Mouse (Mus musculus) WW6 (cell line): ENCODE measurements around the gene Tcf7l2.

Source experiments
- DNase-seq: peaks from one replicate; pipeline ENCODE4 v3.0.0-alpha.2; 2013; ENCODE audit warnings: low read depth, low spot score

Tcf7l2 gene

DNA sequence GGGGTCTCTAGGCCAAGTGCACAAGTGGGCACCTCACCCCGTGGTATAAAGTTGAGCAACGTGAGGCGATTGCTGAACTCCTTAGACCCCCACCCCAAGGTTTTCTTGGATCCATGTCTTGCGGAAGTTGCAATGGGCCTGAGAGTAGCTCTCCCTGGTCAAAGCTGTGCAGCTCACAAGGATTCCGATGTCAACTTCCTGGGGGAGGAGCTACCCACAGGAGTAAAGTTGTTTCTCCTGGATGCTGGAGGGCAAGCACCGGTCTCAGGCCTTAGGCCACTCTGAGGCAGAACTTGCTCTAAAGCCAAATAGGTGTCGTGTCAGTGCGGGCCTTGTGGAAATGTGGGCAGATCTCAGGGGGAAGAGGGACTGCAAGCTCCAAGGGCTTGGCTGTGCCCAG is 12.2 kb upstream of the Tcf7l2 start:
- no peak for DNase-seq

GRCm38 (mm10) chr19:55732499-55732898 is 9.1 kb upstream of the Tcf7l2 start:
- DNase-seq: no peak

- DNase-seq: no peak
Observed at GRCm38 (mm10) chr19:55732994-55733393, 8.6 kb upstream of the Tcf7l2 start.

- no peak for DNase-seq
Observed at GRCm38 (mm10) chr19:55736016-55736415, 5.6 kb upstream of the Tcf7l2 start.

GRCm38 (mm10) chr19:55739713-55740112 is 1.9 kb upstream of the Tcf7l2 start:
- no peak for DNase-seq

DNA sequence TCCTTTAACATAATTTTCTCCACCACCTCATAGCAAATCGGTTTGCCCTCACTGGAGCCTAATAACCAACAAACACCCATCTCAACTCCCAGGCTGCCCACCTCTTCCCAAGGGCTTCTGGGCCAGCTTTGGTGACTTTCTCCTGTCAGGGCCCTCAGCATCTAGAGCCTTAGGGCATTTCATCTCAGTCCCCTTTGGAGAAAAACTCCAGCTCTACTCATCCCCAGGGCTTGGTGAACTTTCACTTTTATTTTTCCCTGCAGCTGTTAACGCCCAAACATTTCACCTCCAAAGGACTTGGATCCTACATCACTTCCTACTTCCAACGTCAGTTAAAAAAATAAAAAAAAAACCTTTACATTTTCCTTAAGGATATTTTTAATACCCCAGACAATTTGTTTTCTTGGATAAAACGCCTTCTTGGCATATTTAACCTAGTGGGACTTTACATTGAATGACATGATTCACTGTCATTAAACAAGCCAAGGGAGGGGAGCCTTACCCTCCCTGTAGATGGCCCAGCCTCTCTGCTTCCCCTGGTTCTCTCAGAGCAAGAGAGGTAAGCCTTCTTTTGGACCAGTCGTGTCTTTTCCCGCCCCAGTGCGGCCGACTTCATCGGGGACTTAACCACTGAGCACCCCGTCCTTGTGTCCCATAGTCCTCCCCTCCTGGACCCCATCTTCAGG is 724 bp upstream of the Tcf7l2 start:
- DNase-seq: no peak

DNA sequence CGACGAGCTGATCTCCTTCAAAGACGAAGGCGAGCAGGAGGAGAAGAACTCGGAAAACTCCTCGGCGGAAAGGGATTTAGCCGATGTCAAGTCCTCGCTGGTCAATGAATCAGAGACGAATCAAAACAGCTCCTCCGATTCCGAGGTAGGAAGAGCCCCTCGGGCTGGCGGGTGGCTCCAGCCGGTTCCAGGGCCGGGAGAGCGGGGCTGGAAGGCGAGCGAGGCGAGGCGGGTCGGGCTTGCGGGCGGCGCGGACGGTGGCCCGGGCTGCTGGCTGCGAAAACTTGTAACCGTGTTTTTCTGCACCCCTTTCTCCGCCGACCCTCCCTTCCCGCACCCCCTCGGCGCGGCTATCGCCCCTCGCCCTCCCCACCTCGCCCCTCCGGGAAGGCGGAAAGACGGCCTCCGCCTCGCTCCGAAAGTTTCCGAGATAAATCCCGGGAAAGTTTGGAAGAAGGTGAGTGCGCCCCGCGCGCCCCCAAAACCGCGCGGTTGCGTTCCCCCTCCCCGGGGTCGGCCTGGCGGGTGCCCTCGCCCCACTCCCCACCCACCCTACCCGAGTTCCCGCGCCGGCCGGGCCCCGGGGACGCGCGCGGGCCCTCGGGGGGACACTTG is 873 bp downstream of the Tcf7l2 start:
- no peak for DNase-seq

GRCm38 (mm10) chr19:55743001-55743556 is 1.5 kb downstream of the Tcf7l2 start:
- DNase-seq: no peak

DNA sequence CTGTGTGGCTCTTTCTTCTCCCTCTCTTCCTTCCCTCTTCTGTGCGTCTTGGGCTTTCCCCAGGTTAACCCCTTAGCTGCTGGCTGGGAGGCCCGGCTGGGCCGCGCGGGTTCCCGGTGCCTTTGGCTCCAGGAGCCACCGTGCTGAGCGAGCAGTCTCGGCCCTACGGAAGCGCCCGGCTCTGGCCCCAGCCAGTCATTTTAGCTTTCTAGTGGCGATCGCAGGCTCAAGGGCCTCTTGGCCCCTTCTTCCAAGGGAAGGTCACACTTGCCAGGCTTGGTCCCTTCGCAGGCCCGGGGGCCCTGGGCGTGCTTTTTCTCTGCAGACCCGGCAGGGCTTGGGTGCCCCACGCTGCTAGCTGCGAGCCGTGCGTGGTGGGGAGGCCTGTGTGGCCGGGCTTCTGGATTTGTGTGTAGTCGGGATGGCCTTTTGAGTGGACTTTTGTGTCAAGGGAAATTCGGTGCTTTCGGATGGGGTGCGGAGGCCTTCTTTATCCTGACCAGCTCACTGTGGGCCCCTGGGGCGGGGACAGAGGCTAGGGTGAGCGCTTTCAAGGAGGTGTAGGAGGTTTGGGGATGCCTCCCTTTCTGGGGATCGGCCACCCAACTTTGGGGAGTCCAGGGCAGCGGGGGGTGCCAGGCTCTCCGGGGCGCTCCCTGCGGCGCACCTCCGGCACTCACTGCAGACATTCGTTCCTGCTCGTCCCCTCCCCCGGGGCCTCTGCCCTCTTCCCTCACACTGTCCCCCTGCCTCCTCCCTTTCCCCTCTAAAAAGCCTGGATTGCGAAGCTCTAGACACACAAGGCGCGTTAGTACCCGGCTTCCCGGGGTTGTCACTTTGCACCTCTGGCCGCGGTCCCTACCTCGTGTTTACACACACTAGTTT is 2.2 kb downstream of the Tcf7l2 start:
- no peak for DNase-seq

GRCm38 (mm10) chr19:55744576-55745191 is 3.1 kb downstream of the Tcf7l2 start:
- no peak for DNase-seq

DNA sequence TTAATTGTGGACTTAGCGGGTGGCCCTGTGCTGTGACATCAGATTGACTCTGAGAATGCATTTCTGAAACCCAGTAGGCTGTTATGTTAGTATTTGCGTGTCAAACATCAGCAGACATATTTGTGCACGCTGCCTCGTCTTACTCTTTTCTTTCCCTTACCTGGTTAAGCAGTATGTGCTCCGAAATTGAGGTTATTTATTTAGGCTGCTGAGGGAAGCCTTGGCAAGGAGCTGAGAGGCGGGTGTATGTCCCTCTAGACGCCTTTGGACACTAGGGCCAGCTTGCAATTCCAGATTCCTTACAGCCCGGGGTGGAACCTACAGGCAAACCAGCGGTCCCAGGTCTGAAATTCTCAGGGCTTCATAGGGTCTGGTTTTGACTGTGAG is 3.6 kb downstream of the Tcf7l2 start:
- DNase-seq: no peak

DNA sequence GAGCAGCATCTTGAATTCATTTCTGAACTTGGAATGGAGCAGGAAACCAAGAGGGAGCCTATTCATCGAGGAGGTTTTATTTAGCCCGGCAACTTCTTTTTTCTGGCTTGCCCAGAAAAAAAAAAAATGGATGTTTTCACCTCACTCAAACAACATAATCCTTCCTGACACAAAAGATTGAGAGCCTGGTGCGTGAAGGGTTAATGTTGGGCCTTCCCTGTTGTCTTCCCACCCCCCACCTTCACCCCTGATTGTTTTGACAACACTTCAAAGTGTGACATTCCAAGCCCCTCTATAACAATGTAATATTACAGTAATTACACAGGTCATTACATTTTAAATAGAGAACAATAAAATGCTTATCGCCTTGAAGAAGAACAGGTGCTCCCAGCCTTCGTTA is 4.6 kb downstream of the Tcf7l2 start:
- no peak for DNase-seq

- DNase-seq: no peak
Observed at GRCm38 (mm10) chr19:55747237-55747925, 5.8 kb downstream of the Tcf7l2 start.

DNA sequence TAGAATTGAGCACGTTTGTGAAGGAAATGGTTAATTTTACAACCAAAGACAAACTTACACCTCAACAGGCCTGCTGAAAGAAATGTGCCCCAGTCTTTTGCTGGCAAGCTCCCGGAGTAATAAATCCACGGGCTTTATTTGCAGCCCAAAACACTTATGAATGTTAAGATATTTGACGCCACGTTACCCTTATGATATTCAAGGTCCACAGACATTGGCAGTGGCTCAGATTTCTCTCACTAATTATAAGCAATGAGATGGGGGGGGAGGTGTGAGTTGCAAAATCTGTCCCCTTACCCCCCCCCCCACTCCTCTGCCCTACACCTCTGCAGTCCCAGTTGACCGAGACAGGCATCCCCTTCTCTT is 6.3 kb downstream of the Tcf7l2 start:
- DNase-seq: no peak

DNA sequence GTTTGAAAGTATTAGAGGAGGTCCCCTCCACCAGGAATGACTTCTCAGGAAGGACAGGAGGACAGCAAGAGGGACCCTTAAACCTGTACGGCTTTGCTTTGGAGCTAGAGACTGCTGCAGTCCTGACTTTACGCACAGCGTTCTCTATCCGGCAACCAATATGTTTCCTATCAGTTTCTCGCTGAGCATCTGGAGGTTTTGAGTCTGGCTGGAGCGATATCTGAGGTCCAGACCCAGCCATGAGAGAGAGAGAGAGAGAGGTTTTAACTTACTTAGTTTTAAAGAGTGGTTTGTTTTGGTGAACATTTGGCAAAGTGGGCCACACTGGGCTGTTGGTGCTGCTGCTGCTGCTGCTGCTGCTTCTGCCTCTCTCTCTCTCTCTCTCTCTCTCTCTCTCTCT is 7.2 kb downstream of the Tcf7l2 start:
- no peak for DNase-seq

DNA sequence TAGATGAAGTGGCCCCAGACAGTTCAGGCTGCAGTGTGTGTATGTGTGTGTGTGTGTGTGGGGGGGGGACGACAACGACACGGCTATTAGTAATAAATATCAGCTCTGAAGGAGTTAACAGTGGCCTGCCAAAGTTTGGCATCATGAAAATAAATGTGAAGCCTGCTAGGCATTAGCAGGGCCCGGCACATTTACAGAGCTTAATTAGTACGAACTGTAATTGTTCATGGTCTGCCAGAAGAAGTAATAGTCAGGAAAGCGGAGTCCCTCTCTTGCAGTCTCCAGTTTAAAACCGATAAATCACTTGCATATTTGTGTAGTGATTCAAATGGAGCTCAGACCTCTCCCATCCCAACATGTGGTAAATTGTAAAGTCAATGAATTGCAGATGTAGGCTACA is 7.9 kb downstream of the Tcf7l2 start:
- DNase-seq: no peak

DNA sequence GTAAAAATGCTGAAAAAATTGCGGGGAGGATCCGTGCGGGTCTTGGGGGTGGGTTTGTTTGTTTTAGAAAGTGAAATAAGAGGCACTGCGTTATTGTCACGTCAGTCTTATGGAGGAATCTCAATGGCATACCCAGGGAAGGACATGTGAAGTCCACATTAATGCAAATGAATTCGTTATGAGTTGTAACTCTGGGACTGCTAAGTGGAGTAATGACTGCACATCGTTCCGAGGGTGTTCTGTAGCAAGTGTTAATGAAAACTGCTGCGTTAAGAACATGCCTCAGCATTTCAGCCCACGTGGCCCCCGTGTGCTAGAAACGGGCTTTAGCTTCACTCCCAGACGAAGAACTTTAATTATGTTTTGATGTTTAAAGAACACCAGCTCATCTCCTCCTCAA is 8.4 kb downstream of the Tcf7l2 start:
- DNase-seq: no peak

DNA sequence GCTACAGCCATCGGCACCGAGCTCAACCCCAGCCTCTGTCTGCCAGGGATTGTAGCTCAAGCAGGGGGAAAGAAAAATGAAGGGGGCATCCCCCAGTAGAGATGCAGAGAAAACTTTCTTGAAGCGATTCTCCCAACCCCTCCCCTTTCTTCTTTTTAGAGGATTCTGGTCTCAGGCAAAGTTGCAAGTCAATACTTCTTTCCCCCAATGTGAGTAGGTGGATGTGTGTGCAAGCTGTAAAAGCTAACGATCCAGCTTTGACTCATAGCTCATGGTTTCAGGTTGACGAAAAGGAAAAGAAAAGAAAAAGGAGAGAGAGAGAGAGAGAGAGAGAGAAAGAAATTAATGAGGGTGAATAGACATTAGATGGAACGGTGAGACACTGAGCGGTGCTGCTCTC is 8.8 kb downstream of the Tcf7l2 start:
- no peak for DNase-seq

DNA sequence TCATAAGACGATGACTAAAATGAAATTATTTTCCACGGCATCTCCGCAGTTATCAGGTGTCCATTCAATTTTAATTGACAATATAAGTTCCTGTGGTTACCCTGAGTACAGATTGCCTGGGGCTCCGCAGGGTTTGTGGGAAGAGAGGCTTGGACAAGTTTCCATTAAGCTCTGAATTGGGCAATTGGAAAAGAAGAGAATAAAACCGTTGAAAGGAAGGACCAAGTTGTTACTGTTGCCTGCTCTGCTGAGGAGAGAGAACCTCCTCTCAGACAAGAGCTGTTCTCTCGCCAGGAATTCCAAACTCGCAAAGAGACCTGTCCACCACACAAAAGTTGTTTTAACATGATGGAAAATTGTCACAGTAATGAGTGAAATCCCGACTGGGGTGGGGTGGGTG is 11.2 kb downstream of the Tcf7l2 start:
- DNase-seq: no peak

DNA sequence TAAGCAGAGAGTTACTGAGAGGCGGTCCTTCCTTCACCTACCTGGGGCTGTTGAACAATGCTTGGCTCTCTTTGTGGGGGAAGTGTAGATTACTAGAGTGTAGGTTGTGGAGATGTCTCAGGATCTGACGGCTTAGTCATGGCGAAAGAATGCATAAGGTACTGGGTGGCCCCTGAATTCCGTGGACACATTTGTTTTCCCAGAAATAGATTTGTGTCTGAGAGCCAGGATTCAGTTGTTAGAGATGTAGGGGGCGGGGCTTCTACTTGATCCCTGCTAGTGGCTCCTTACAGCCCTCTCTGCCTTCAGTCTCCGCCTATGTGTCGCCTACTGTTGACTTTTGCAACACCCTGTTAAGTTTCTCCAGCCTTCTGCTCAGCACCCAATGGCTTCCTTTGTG is 12.7 kb downstream of the Tcf7l2 start:
- DNase-seq: no peak

DNA sequence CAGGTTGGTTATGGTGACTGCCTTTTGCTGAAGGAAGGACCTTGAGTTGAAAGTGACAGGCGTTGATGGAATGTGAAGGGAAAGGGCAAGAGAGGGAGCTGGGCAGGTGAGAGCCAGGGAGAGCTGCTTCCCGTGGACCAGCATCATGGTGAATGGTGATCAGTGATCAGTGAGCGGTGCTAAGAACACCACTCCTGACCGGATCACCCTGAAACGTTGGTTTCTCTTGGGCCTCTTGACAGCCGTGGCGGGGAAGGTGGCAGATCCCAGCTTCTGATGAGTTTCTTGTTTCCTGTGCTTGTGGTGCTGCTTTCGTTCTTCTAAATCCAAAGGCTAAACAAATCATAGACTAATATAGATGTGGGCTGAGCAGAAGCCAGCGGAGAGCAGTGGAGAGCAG is 13.8 kb downstream of the Tcf7l2 start:
- no peak for DNase-seq

GRCm38 (mm10) chr19:55756707-55757106 is 15.1 kb downstream of the Tcf7l2 start:
- DNase-seq: no peak
